Mouse (Mus musculus): ENCODE data around the gene Zc3h15. TPM values are rescaled to one million over a fixed set of nuclear protein-coding genes. Genes with fewer than 3 reads are reported as not detected.
"Not testable (repeated sequence)": the region's sequence is repeated elsewhere in the genome, so short reads cannot be mapped to it uniquely, and the experiment has no call there.

Gene Zc3h15
- polyA plus RNA-seq, 1 experiment = 4.1 TPM

DNA sequence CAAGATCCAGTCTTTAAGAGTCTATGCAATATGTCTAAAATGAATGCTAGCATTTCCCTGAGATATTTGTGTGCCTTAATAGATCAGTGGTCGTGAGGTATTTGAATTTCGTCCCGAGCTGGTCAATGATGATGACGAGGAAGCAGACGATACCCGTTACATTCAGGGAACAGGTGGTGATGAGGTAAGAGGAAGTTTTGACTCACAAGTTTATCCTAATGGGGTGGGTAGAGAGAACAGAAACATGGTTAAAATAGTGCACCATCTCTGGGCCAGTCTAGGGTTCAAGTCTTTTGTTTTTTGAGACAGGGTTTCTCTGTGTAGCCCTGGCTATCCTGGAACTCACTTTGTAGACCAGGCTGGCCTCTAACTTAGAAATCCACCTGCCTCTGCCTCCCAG, 17.1 kb downstream of the Zc3h15 start:
- Histone ChIP-seq H3K4me1 (ENCODE audit: control insufficient read depth, insufficient read depth, insufficient read length, low read length) (no peaks in the 10 kb centered on the region), H3K27me3 (ENCODE audit: control insufficient read depth, insufficient read depth, low read length) (no peaks in the 10 kb centered on the region), H3K27ac (ENCODE audit: insufficient read depth, low read depth, low read length) (no peak overlapping the region), H3K4me3 (ENCODE audit: low read depth, low read length) (no peak overlapping the region), H3K36me3 (ENCODE audit: control insufficient read depth, insufficient read depth, low read length) (peaks cover 38% of the 10 kb centered on the region)
- WGBS = 92% methylated on average over 6 of the region's 6 CpGs
- TF ChIP-seq CTCF (IDR thresholded peaks at IDR 0.05; ENCODE audit: extremely low read depth, insufficient read length, insufficient replicate concordance, low read depth, low read length) (no peak), POLR2A (IDR thresholded peaks at IDR 0.05; ENCODE audit: low read depth, low read length) (no peak)

DNA sequence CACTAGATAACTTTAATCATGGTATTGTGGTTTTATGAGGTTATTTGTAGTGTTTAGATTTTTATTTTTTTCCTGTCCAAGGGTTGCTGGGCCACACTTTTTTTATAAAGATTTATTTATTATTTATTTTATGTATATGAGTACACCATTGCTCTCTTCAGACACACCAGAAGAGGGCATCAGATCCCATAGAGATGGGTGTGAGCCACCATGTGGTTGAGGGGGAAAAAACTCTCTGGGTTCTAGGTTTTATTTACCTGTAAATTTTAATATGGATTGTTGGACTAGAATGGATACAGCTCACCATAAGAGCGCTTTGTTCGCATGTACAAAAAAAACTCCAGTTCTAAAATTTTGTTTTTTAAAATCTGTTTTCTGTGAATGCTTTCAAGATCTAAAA, 20.8 kb downstream of the Zc3h15 start:
- H3K36me3 ChIP-seq (ENCODE audit: control insufficient read depth, insufficient read depth, low read length) = peaks cover 28% of the 10 kb centered on the region
- 98% methylated on average over 2 of the region's 2 CpGs for WGBS
- not testable (repeated sequence) for H3K27me3 ChIP-seq (ENCODE audit: control insufficient read depth, insufficient read depth, low read length); H3K4me3 ChIP-seq (ENCODE audit: low read depth, low read length); H3K4me1 ChIP-seq (ENCODE audit: control insufficient read depth, insufficient read depth, insufficient read length, low read length); H3K27ac ChIP-seq (ENCODE audit: insufficient read depth, low read depth, low read length)

DNA sequence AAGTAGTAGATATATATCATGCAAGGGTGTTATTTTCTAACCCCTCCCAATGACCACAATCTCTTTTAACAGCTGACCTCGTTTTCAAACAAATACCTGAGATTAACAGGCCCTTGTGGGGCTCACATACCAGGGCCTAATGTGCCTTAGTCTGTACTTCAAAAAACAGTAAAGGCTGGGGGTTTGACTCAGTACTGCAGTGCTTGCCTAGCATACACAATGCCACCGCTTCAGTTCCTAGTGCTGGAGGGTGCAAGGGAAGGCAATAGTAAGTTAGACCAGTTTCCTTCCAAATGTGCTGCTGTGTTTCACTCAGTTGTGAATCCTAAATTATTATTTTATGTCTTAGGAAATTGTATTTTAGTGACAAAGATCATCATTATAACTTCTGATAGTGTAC, 23.2 kb downstream of the Zc3h15 start:
- 68% methylated on average over 2 of the region's 2 CpGs for WGBS
- Histone ChIP-seq H3K27ac (ENCODE audit: insufficient read depth, low read depth, low read length) (no peak overlapping the region), H3K36me3 (ENCODE audit: control insufficient read depth, insufficient read depth, low read length) (peaks cover 18% of the 10 kb centered on the region), H3K4me3 (ENCODE audit: low read depth, low read length) (no peak overlapping the region), H3K4me1 (ENCODE audit: control insufficient read depth, insufficient read depth, insufficient read length, low read length) (no peaks in the 10 kb centered on the region), H3K27me3 (ENCODE audit: control insufficient read depth, insufficient read depth, low read length) (no peaks in the 10 kb centered on the region)
- no peak for TF ChIP-seq CTCF (IDR thresholded peaks at IDR 0.05; ENCODE audit: extremely low read depth, insufficient read length, insufficient replicate concordance, low read depth, low read length)
- TF ChIP-seq POLR2A (IDR thresholded peaks at IDR 0.05; ENCODE audit: low read depth, low read length) = no peak

DNA sequence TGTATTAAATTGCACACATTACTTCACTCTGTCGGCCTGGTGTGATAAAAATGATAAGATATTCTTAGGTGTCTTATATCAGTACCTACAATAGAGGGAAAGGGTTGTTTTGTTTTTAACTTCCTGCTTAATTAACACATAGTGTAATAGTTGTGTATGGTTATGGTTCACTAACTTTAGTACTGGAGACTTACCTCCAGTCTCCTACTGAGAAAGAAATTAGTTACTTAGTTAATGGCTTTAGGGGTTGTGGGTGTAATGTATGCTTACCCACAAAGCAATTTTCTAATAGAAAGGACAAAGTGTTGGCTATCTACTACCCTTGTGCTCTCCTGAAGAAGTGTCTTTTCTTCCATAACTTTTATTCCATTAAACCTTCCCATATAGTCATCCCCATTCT, 23.8 kb downstream of the Zc3h15 start:
- H3K4me3 ChIP-seq (ENCODE audit: low read depth, low read length) = no peak overlapping the region
- no peaks in the 10 kb centered on the region for H3K27me3 ChIP-seq (ENCODE audit: control insufficient read depth, insufficient read depth, low read length)
- TF ChIP-seq CTCF (IDR thresholded peaks at IDR 0.05; ENCODE audit: extremely low read depth, insufficient read length, insufficient replicate concordance, low read depth, low read length) (no peak), POLR2A (IDR thresholded peaks at IDR 0.05; ENCODE audit: low read depth, low read length) (no peak)
- no peaks in the 10 kb centered on the region for H3K4me1 ChIP-seq (ENCODE audit: control insufficient read depth, insufficient read depth, insufficient read length, low read length)
- H3K27ac ChIP-seq (ENCODE audit: insufficient read depth, low read depth, low read length) = no peak overlapping the region
- 40% methylated on average over 1 of the region's 1 CpGs for WGBS
- peaks cover 15% of the 10 kb centered on the region; the same call in 1 of the 2 replicates for H3K36me3 ChIP-seq (ENCODE audit: control insufficient read depth, insufficient read depth, low read length)

DNA sequence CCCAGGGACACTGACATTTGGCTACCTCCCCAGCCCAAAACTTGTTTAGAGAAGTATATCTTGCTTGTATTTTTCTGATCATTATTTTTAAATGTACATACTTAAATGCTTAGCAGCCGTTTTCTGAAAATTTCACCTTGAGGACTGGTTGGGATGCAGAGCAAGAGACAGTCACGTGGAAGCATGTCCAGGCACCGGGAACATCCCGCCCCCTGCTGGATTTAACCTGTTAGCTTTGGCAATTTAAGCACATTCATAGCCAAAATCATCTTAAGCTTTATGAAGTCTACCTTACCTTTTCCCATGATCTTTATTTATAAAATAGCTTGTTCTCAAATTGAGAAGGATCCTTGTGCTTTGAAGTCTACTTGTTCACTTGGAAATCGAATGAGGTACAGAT, 25.8 kb downstream of the Zc3h15 start:
- TF ChIP-seq POLR2A (IDR thresholded peaks at IDR 0.05; ENCODE audit: low read depth, low read length) (no peak), CTCF (IDR thresholded peaks at IDR 0.05; ENCODE audit: extremely low read depth, insufficient read length, insufficient replicate concordance, low read depth, low read length) (peak; percentile 30; the same call in 1 of the 2 replicates)

DNA sequence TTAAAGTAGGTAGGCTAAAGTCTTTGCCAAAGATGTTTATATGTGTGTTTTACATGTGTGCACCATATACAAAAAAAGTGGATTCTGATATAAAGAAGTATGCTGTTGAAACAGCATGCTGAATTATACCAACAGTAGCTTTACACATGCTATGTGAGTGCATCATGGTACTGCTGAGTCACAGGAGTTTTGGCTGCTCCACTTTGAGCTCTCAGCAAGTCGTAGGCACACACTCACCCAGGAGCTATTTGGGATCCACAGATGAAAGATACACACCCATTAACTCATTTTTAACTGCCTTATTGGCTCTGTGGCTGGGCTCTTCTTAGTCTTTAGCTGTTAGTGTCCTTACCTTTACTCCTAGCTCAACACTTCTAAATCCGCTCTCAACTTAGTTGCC, 27.6 kb downstream of the Zc3h15 start:
- TF ChIP-seq POLR2A (IDR thresholded peaks at IDR 0.05; ENCODE audit: low read depth, low read length) = no peak
- TF ChIP-seq CTCF (IDR thresholded peaks at IDR 0.05; ENCODE audit: extremely low read depth, insufficient read length, insufficient replicate concordance, low read depth, low read length) = no peak
- H3K36me3 ChIP-seq (ENCODE audit: control insufficient read depth, insufficient read depth, low read length) = peaks cover 13% of the 10 kb centered on the region
- H3K4me3 ChIP-seq (ENCODE audit: low read depth, low read length) = no peak overlapping the region
- no peak overlapping the region for H3K27ac ChIP-seq (ENCODE audit: insufficient read depth, low read depth, low read length)
- H3K4me1 ChIP-seq (ENCODE audit: control insufficient read depth, insufficient read depth, insufficient read length, low read length) = no peaks in the 10 kb centered on the region
- no peaks in the 10 kb centered on the region for H3K27me3 ChIP-seq (ENCODE audit: control insufficient read depth, insufficient read depth, low read length)
- 92% methylated on average over 2 of the region's 2 CpGs for WGBS

More for the DNA sequence above, 25.8 kb downstream of the Zc3h15 start:
- peaks cover 15% of the 10 kb centered on the region for H3K36me3 ChIP-seq (ENCODE audit: control insufficient read depth, insufficient read depth, low read length)
- WGBS = 66% methylated on average over 5 of the region's 5 CpGs
- H3K27ac ChIP-seq (ENCODE audit: insufficient read depth, low read depth, low read length) = no peak overlapping the region
- no peaks in the 10 kb centered on the region for H3K27me3 ChIP-seq (ENCODE audit: control insufficient read depth, insufficient read depth, low read length)
- H3K4me1 ChIP-seq (ENCODE audit: control insufficient read depth, insufficient read depth, insufficient read length, low read length) = no peaks in the 10 kb centered on the region
- no peak overlapping the region for H3K4me3 ChIP-seq (ENCODE audit: low read depth, low read length)

DNA sequence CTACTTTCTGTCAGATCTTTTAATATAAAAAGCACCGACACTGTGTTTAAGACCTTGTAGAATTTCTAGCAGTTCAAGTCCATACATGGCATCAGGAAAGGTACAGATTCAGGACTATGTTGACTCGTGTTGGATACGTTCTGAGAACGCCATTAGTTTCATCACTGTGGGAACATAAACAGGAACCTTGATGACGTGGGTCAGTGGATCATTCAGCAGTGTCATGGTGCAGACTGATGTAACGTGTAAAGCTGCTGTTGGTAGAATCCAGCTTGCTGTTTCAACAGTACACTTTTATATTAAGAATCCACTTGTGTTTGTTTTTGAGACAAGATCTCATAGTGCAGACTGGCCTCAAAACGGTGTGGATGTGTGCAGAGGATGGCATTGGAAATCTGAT, 28.8 kb downstream of the Zc3h15 start:
- no peak overlapping the region for H3K27ac ChIP-seq (ENCODE audit: insufficient read depth, low read depth, low read length)
- H3K4me3 ChIP-seq (ENCODE audit: low read depth, low read length) = no peak overlapping the region
- 74% methylated on average over 7 of the region's 7 CpGs for WGBS
- TF ChIP-seq CTCF (IDR thresholded peaks at IDR 0.05; ENCODE audit: extremely low read depth, insufficient read length, insufficient replicate concordance, low read depth, low read length) (no peak), POLR2A (IDR thresholded peaks at IDR 0.05; ENCODE audit: low read depth, low read length) (no peak)
- no peaks in the 10 kb centered on the region for H3K27me3 ChIP-seq (ENCODE audit: control insufficient read depth, insufficient read depth, low read length)
- no peaks in the 10 kb centered on the region for H3K4me1 ChIP-seq (ENCODE audit: control insufficient read depth, insufficient read depth, insufficient read length, low read length)
- peaks cover 11% of the 10 kb centered on the region for H3K36me3 ChIP-seq (ENCODE audit: control insufficient read depth, insufficient read depth, low read length)

DNA sequence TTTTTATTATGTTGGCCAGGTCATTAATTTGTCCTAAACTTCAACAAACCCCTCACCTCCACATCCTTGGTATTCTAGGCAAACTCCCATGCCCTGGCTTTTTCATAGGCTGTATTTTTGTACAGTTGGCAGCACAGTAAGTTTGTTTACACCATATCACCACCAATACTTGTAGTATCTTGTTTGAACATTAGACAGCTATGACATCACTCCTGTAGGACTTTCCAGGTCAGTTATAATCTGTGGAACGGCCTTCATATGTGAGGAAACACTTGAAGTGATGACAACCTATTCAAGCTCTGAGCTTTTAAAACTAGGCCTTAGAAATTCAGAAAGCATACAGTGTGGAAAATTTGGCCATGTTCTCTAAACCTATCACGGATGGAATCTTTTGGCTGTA, 29.6 kb downstream of the Zc3h15 start:
- 77% methylated on average over 2 of the region's 2 CpGs for WGBS
- Histone ChIP-seq H3K4me3 (ENCODE audit: low read depth, low read length) (no peak overlapping the region), H3K36me3 (ENCODE audit: control insufficient read depth, insufficient read depth, low read length) (peaks cover 11% of the 10 kb centered on the region), H3K27ac (ENCODE audit: insufficient read depth, low read depth, low read length) (no peak overlapping the region), H3K4me1 (ENCODE audit: control insufficient read depth, insufficient read depth, insufficient read length, low read length) (no peaks in the 10 kb centered on the region), H3K27me3 (ENCODE audit: control insufficient read depth, insufficient read depth, low read length) (no peaks in the 10 kb centered on the region)
- TF ChIP-seq CTCF (IDR thresholded peaks at IDR 0.05; ENCODE audit: extremely low read depth, insufficient read length, insufficient replicate concordance, low read depth, low read length) = no peak

All from small intestine, adult 2 months (tissue).